Mouse (Mus musculus) limb, embryonic 12.5 days (tissue): ENCODE measurements around the gene Nrxn1. TPM values are rescaled to one million over a fixed set of nuclear protein-coding genes. Genes with fewer than 3 reads are reported as not detected.

Source experiments
- ATAC-seq: fragments of 200-750 bp; cut with Nextera tagmentation; 2 replicates; pipeline ENCODE4 v1.8.0; 2017; ENCODE audit warnings: low read depth, moderate TSS enrichment; ENCODE audit not compliant: insufficient number of reproducible peaks, insufficient read depth, low FRiP score, low TSS enrichment
- H3K27ac ChIP-seq: fragments of 300-500 bp; sonication (generic); 2 replicates; pipeline ENCODE4 v1.5.1; 2016; ENCODE audit warnings: mild to moderate bottlenecking, moderate library complexity
- H3K27me3 ChIP-seq: fragments of 300-500 bp; sonication (generic); 2 replicates; pipeline ENCODE4 v1.6.1; 2016; ENCODE audit warnings: mild to moderate bottlenecking, moderate library complexity
- H3K36me3 ChIP-seq: fragments of 300-500 bp; sonication (generic); 2 replicates; pipeline ENCODE4 v1.6.1; 2016; ENCODE audit warnings: mild to moderate bottlenecking, moderate library complexity
- H3K4me1 ChIP-seq: fragments of 300-500 bp; sonication (generic); replicated peaks from 2 replicates; pipeline ENCODE4 v1.6.1; 2016
- H3K4me2 ChIP-seq: fragments of 300-500 bp; sonication (generic); 2 replicates; pipeline ENCODE4 v1.6.1; 2016; ENCODE audit warnings: mild to moderate bottlenecking, moderate library complexity
- H3K4me3 ChIP-seq: fragments of 300-500 bp; sonication (generic); replicated peaks from 2 replicates; pipeline ENCODE4 v1.5.1; 2016; ENCODE audit warnings: mild to moderate bottlenecking
- H3K9ac ChIP-seq: fragments of 300-500 bp; sonication (generic); replicated peaks from 2 replicates; pipeline ENCODE4 v1.6.1; 2016; ENCODE audit warnings: mild to moderate bottlenecking, moderate library complexity
- H3K9me3 ChIP-seq: fragments of 300-500 bp; sonication (generic); 2 replicates; pipeline ENCODE4 v1.6.1; 2016; ENCODE audit warnings: mild to moderate bottlenecking, moderate library complexity
- WGBS: fragments of 180-500 bp; shearing (Covaris S2); methylation state at CpG from one replicate; pipeline ENCODE4 v1.1.7; 2016; 5-methylcytosine and 5-hydroxymethylcytosine counted together
- polyA plus RNA-seq: library from polyadenylated mRNA; unstranded; fragments of >200 nt; fragmentation: Nextera tagmentation; extraction: Ambion mirVana; gene quantifications from 2 replicates; pipeline ENCODE4 v1.2.1, GENCODE M21; 2016

Gene Nrxn1
- polyA plus RNA-seq, 1 experiment from 2014 or later, result 8.7 TPM

- ATAC-seq, result no peak
- Histone ChIP-seq H3K9ac (no peak overlapping the region), H3K9me3 (no peaks in the 10 kb centered on the region), H3K27ac (no peak overlapping the region), H3K4me3 (no peak overlapping the region), H3K27me3 (no peaks in the 10 kb centered on the region), H3K36me3 (no peaks in the 10 kb centered on the region), H3K4me1 (no peaks in the 10 kb centered on the region), H3K4me2 (no peak overlapping the region)
- WGBS, result 57% methylated on average over 2 of the region's 2 CpGs
These were observed 453.8 kb downstream of the Nrxn1 start for GRCm38 (mm10) chr17:90638970-90639524.

- no peak for ATAC-seq
These were observed 454.6 kb downstream of the Nrxn1 start for GRCm38 (mm10) chr17:90638183-90638727.

GRCm38 (mm10) chr17:90631371-90631770, 461.5 kb downstream of the Nrxn1 start:
- Histone ChIP-seq H3K4me3 (no peak overlapping the region), H3K4me2 (no peak overlapping the region), H3K27ac (no peak overlapping the region), H3K4me1 (no peaks in the 10 kb centered on the region), H3K9ac (no peak overlapping the region), H3K9me3 (no peaks in the 10 kb centered on the region), H3K27me3 (no peaks in the 10 kb centered on the region), H3K36me3 (no peaks in the 10 kb centered on the region)
- 53% methylated on average over 2 of the region's 2 CpGs for WGBS
- ATAC-seq, result no peak

More at GRCm38 (mm10) chr17:90638183-90638727, 454.6 kb downstream of the Nrxn1 start:
- Histone ChIP-seq H3K9ac (no peak overlapping the region), H3K27ac (no peak overlapping the region), H3K27me3 (no peaks in the 10 kb centered on the region), H3K36me3 (no peaks in the 10 kb centered on the region), H3K4me1 (no peaks in the 10 kb centered on the region), H3K9me3 (no peaks in the 10 kb centered on the region), H3K4me2 (no peak overlapping the region), H3K4me3 (no peak overlapping the region)
- WGBS, result 74% methylated on average over 4 of the region's 4 CpGs

- Histone ChIP-seq H3K4me2 (no peak overlapping the region), H3K27ac (no peak overlapping the region), H3K27me3 (no peaks in the 10 kb centered on the region), H3K9me3 (no peaks in the 10 kb centered on the region), H3K4me1 (no peaks in the 10 kb centered on the region), H3K9ac (no peak overlapping the region), H3K36me3 (no peaks in the 10 kb centered on the region), H3K4me3 (no peak overlapping the region)
- 81% methylated on average over 13 of the region's 13 CpGs for WGBS
- ATAC-seq, result no peak
These were observed 463.0 kb downstream of the Nrxn1 start for GRCm38 (mm10) chr17:90629851-90630250.

- Histone ChIP-seq H3K27me3 (no peaks in the 10 kb centered on the region), H3K27ac (no peak overlapping the region), H3K9ac (no peak overlapping the region), H3K4me1 (no peaks in the 10 kb centered on the region), H3K4me2 (no peak overlapping the region), H3K9me3 (no peaks in the 10 kb centered on the region), H3K36me3 (no peaks in the 10 kb centered on the region), H3K4me3 (no peak overlapping the region)
- no peak for ATAC-seq
- 24% methylated on average over 2 of the region's 2 CpGs for whole genome bisulfite sequencing
These were observed 464.4 kb downstream of the Nrxn1 start for GRCm38 (mm10) chr17:90628469-90628868.

- no peak for ATAC-seq
- H3K9ac ChIP-seq, result no peak overlapping the region
- WGBS, result 61% methylated on average over 3 of the region's 3 CpGs
These were observed 464.9 kb downstream of the Nrxn1 start for GRCm38 (mm10) chr17:90628004-90628403.

GRCm38 (mm10) chr17:90627395-90627794, 465.5 kb downstream of the Nrxn1 start:
- WGBS, result 75% methylated on average over 3 of the region's 3 CpGs

More at GRCm38 (mm10) chr17:90628004-90628403, 464.9 kb downstream of the Nrxn1 start:
- H3K9me3 ChIP-seq, result no peaks in the 10 kb centered on the region
- no peaks in the 10 kb centered on the region for H3K4me1 ChIP-seq
- H3K36me3 ChIP-seq, result no peaks in the 10 kb centered on the region
- H3K4me3 ChIP-seq, result no peak overlapping the region
- H3K27ac ChIP-seq, result no peak overlapping the region
- H3K4me2 ChIP-seq, result no peak overlapping the region
- no peaks in the 10 kb centered on the region for H3K27me3 ChIP-seq

GRCm38 (mm10) chr17:90624591-90625266, 468.1 kb downstream of the Nrxn1 start:
- Histone ChIP-seq H3K9ac (no peak overlapping the region), H3K4me1 (no peaks in the 10 kb centered on the region), H3K36me3 (no peaks in the 10 kb centered on the region), H3K4me3 (no peak overlapping the region), H3K4me2 (no peak overlapping the region), H3K9me3 (no peaks in the 10 kb centered on the region), H3K27ac (no peak overlapping the region), H3K27me3 (no peaks in the 10 kb centered on the region)
- WGBS, result 39% methylated on average over 1 of the region's 1 CpGs
- ATAC-seq, result no peak

More at GRCm38 (mm10) chr17:90627395-90627794, 465.5 kb downstream of the Nrxn1 start:
- H3K4me1 ChIP-seq, result no peaks in the 10 kb centered on the region
- H3K9me3 ChIP-seq, result no peaks in the 10 kb centered on the region
- no peaks in the 10 kb centered on the region for H3K36me3 ChIP-seq
- no peaks in the 10 kb centered on the region for H3K27me3 ChIP-seq
- no peak overlapping the region for H3K27ac ChIP-seq
- ATAC-seq, result no peak
- H3K9ac ChIP-seq, result no peak overlapping the region
- no peak overlapping the region for H3K4me3 ChIP-seq
- H3K4me2 ChIP-seq, result no peak overlapping the region

GRCm38 (mm10) chr17:90621828-90622227, 471.0 kb downstream of the Nrxn1 start:
- H3K27me3 ChIP-seq, result no peaks in the 10 kb centered on the region
- no peak overlapping the region for H3K9ac ChIP-seq
- 85% methylated on average over 4 of the region's 4 CpGs for WGBS
- no peak overlapping the region for H3K4me2 ChIP-seq
- no peaks in the 10 kb centered on the region for H3K4me1 ChIP-seq
- H3K4me3 ChIP-seq, result no peak overlapping the region
- H3K36me3 ChIP-seq, result no peaks in the 10 kb centered on the region
- H3K27ac ChIP-seq, result no peak overlapping the region
- no peak for ATAC-seq
- H3K9me3 ChIP-seq, result no peaks in the 10 kb centered on the region

GRCm38 (mm10) chr17:90615019-90615418, 477.9 kb downstream of the Nrxn1 start:
- Histone ChIP-seq H3K27ac (no peak overlapping the region), H3K4me3 (no peak overlapping the region), H3K4me1 (no peaks in the 10 kb centered on the region), H3K27me3 (no peaks in the 10 kb centered on the region), H3K9me3 (no peaks in the 10 kb centered on the region), H3K36me3 (no peaks in the 10 kb centered on the region), H3K4me2 (no peak overlapping the region), H3K9ac (no peak overlapping the region)
- 79% methylated on average over 3 of the region's 3 CpGs for WGBS
- ATAC-seq, result no peak

GRCm38 (mm10) chr17:90607427-90607806, 485.5 kb downstream of the Nrxn1 start:
- H3K4me3 ChIP-seq, result no peak overlapping the region
- no peak overlapping the region for H3K9ac ChIP-seq
- H3K27ac ChIP-seq, result no peak overlapping the region
- H3K27me3 ChIP-seq, result no peaks in the 10 kb centered on the region
- no peaks in the 10 kb centered on the region for H3K9me3 ChIP-seq
- H3K4me1 ChIP-seq, result no peaks in the 10 kb centered on the region
- no peaks in the 10 kb centered on the region for H3K36me3 ChIP-seq
- no peak for ATAC-seq
- H3K4me2 ChIP-seq, result no peak overlapping the region
